Mouse (Mus musculus): ENCODE data around the gene Npas2. TPM values are rescaled to one million over a fixed set of nuclear protein-coding genes. Genes with fewer than 3 reads are reported as not detected.

Npas2 gene
- total RNA-seq, 2 experiments from 2014 or later: not detected

GRCm38 (mm10) chr1:39394650-39395049 lies 201.1 kb downstream of the Npas2 start:
- no peak for ATAC-seq (replicated peaks; ENCODE audit: low FRiP score, poor library complexity, severe bottlenecking)

- ATAC-seq (replicated peaks; ENCODE audit: low FRiP score, poor library complexity, severe bottlenecking): no peak
Measured at GRCm38 (mm10) chr1:39396347-39396746, 202.8 kb downstream of the Npas2 start.

GRCm38 (mm10) chr1:39398284-39398683 lies 204.8 kb downstream of the Npas2 start:
- ATAC-seq (replicated peaks; ENCODE audit: low FRiP score, poor library complexity, severe bottlenecking): no peak

GRCm38 (mm10) chr1:39399228-39399627 lies 205.7 kb downstream of the Npas2 start:
- ATAC-seq (replicated peaks; ENCODE audit: low FRiP score, poor library complexity, severe bottlenecking): no peak

GRCm38 (mm10) chr1:39400173-39400572 lies 206.6 kb downstream of the Npas2 start:
- ATAC-seq (replicated peaks; ENCODE audit: low FRiP score, poor library complexity, severe bottlenecking): no peak

- no peak for ATAC-seq (replicated peaks; ENCODE audit: low FRiP score, poor library complexity, severe bottlenecking)
Measured at GRCm38 (mm10) chr1:39407108-39407507, 213.6 kb downstream of the Npas2 start.

DNA sequence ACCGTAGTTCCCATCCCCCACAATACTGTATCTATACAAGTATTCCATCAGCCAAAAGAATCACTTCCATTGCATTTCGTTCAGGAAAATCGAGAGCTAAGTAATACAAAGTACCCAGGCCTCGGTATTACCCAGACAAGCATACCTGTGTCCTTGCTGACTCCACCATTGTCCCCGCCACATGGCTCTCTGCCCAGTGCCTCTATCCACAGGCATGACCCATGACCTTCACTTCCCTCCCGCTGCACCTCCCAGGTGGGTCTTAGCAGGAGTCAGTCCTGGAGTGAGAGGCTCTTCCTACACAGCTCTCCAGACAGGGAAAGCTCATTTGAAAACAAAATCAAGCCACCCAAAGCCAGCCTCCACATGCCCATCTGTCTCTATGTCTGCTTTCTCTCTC lies 214.6 kb downstream of the Npas2 start:
- no peak for ATAC-seq (replicated peaks; ENCODE audit: low FRiP score, poor library complexity, severe bottlenecking)

DNA sequence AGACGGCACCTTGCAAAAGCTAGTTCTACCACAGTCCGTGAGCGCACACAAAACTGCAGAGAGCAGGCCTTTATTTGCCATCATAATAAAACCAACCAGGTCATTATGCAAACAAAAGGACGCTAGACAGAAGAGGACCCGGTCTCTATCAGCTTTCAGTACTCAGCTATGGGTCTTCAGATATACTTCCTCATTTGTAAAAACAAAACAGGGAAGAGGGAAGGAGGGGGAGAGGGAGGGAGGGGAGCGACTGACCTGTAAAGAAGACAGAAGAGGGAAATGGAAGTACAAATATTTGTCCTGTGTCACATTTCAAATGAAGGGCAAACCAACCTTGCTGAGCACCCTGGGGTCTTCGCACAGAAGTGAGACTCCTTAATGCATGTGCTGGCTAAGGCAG lies 215.1 kb downstream of the Npas2 start:
- no peak for ATAC-seq (replicated peaks; ENCODE audit: low FRiP score, poor library complexity, severe bottlenecking)

GRCm38 (mm10) chr1:39410085-39410821 lies 216.7 kb downstream of the Npas2 start:
- no peak for ATAC-seq (replicated peaks; ENCODE audit: low FRiP score, poor library complexity, severe bottlenecking)

Other genes starting within 250 kb of the Npas2 start
- gene Pdcl3, start 208.1 kb upstream of the Npas2 start, total RNA-seq (2015; ENCODE audit: low replicate concordance): 21.7 and 21.9 TPM in 2 replicates
- gene Pdcl3, start 208.1 kb upstream of the Npas2 start, total RNA-seq (2017; ENCODE audit: low replicate concordance): 14.6 and 17.1 TPM in 2 replicates
- 473 and 504 TPM in 2 replicates for gene Rpl31, start 174.1 kb downstream of the Npas2 start, total RNA-seq (2015; ENCODE audit: low replicate concordance)
- 101 and 131 TPM in 2 replicates for gene Rpl31, start 174.1 kb downstream of the Npas2 start, total RNA-seq (2017; ENCODE audit: low replicate concordance)

Data from erythroblast, adult 5-6 weeks (primary cell).